Mouse (Mus musculus) thymus, adult 2 months (tissue): ENCODE measurements around the gene Fbxl19. TPM values are rescaled to one million over a fixed set of nuclear protein-coding genes. Genes with fewer than 3 reads are reported as not detected.

Experiments used
- DNase-seq: peaks from one replicate; pipeline ENCODE4 v3.0.0; 2021
- H3K27ac ChIP-seq: fragments of 200-500 bp; 2 replicates; pipeline ENCODE4 v1.5.1; 2012; ENCODE audit warnings: low read length, control low read depth; ENCODE audit not compliant: control insufficient read depth, insufficient read depth
- H3K27me3 ChIP-seq: fragments of 200-500 bp; 2 replicates; pipeline ENCODE4 v1.6.1; 2012; ENCODE audit warnings: mild to moderate bottlenecking, low read length, moderate library complexity, mixed read lengths; ENCODE audit not compliant: control insufficient read depth, insufficient read depth
- H3K36me3 ChIP-seq: fragments of 200-500 bp; 2 replicates; pipeline ENCODE4 v1.6.1; 2012; ENCODE audit warnings: mild to moderate bottlenecking, low read length, moderate library complexity; ENCODE audit not compliant: control insufficient read depth, insufficient read depth
- H3K4me1 ChIP-seq: fragments of 200-500 bp; replicated peaks from 2 replicates; pipeline ENCODE4 v1.6.1; 2012; ENCODE audit warnings: low read length; ENCODE audit not compliant: control insufficient read depth, insufficient read depth
- H3K4me3 ChIP-seq: fragments of 200-500 bp; 2 replicates; pipeline ENCODE4 v1.5.1; 2012; ENCODE audit warnings: mild to moderate bottlenecking, low read length, control low read depth, moderate library complexity; ENCODE audit not compliant: control insufficient read depth, insufficient read depth
- CTCF ChIP-seq: fragments of 200-500 bp; IDR thresholded peaks from 2 replicates; pipeline ENCODE4 v1.5.1; 2012; ENCODE audit warnings: mild to moderate bottlenecking, control low read depth, low read length, moderate library complexity, borderline replicate concordance; ENCODE audit not compliant: control insufficient read depth, poor library complexity, insufficient read depth; ENCODE audit errors: extremely low read depth
- POLR2A ChIP-seq: fragments of 200-500 bp; IDR thresholded peaks from 2 replicates; pipeline ENCODE4 v1.6.1; 2012; ENCODE audit warnings: mild to moderate bottlenecking, low read length, control low read depth, moderate library complexity; ENCODE audit not compliant: control insufficient read depth, poor library complexity, insufficient read depth; ENCODE audit errors: extremely low read depth
- WGBS: fragments of 180-500 bp; shearing (Covaris S2); methylation state at CpG from one replicate; pipeline ENCODE4 v1.1.7; 2018; 5-methylcytosine and 5-hydroxymethylcytosine counted together
- polyA plus RNA-seq: library from polyadenylated mRNA; depleted of rRNA; stranded (reverse); fragments of >200 nt; gene quantifications from 2 replicates; pipeline ENCODE4 v1.2.3, GENCODE M21; 2012

Gene Fbxl19
- polyA plus RNA-seq, 1 experiment = 38.9 TPM

DNA sequence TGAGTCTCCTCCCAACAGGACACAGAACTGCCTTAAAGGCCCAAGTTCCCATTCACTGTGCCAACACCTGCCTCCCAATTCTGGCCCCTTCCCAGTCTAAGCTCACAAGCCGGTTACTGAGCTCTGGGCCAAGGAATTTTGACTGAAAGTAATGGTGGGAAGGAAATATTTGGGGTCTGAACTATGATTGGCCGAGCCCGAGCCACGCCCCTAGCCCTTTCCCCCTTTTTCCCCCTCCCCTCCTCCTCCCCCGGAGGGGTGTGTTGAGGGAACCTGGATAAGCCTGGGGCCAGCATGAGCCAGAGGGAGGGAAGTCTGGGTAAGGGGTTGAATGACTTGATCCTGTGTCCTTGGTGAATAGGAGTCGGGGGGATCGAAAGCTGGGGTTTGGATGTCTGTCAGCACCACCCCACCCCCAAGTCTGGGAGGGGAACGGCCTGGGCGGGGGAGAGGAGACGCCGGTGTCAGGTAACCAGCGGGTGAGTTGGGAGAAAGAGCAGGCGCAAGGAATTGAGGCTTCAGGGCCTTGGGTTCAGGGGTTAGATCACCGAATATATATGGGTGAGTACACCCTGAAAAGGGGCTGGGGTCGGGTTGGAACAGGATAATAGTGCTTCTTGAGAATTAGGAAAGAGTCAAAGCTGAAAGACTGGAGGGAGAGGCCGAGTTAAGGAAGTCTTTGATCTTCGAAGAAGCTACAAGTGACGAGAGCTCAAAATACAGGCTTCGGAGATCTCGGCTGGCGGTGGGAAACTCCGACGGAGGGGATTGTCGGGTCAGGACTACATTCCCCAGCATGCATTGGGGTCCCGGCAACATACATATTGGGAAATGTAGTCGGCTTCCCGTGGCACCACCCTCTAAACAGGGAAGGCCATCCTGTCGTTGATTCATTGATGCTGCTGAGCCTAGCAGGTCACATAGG is 31.6 kb upstream of the Fbxl19 start, which contains the start of gene Ctf1:
Ctf1 (plus strand) TSS at position 276 of the 925 bp plus-strand sequence.
- H3K4me3 ChIP-seq = 0 out of 2 replicates have a peak within 1 kb of the TSS, but pooled peaks have one; percentile 3
- peak within 1 kb of the TSS; percentile 10; the same call in 1 of the 2 replicates for H3K27ac ChIP-seq
- H3K4me1 ChIP-seq = peaks cover 23% of the 10 kb centered on the region
- peak; percentile 79 for DNase-seq
- TF ChIP-seq CTCF = no peak
- TF ChIP-seq POLR2A = no peak
- no peaks in the 10 kb centered on the region; the same call in 1 of the 2 replicates for H3K27me3 ChIP-seq
- H3K36me3 ChIP-seq = no peaks in the 10 kb centered on the region
- WGBS = 31% methylated on average over 28 of the region's 28 CpGs

GRCm38 (mm10) chr7:127714816-127715215 is 29.5 kb upstream of the Fbxl19 start:
- TF ChIP-seq POLR2A (no peak), CTCF (no peak)
- no peak overlapping the region for H3K4me3 ChIP-seq
- DNase-seq = no peak
- H3K27me3 ChIP-seq = no peaks in the 10 kb centered on the region; the same call in 1 of the 2 replicates
- H3K27ac ChIP-seq = no peak overlapping the region
- WGBS = 94% methylated on average over 4 of the region's 4 CpGs
- peaks cover 17% of the 10 kb centered on the region for H3K4me1 ChIP-seq
- H3K36me3 ChIP-seq = no peaks in the 10 kb centered on the region

GRCm38 (mm10) chr7:127716992-127717391 is 27.4 kb upstream of the Fbxl19 start:
- 4% methylated on average over 41 of the region's 41 CpGs for WGBS
- TF ChIP-seq POLR2A = no peak
- TF ChIP-seq CTCF = peak; percentile 92; the same call in 1 of the 2 replicates
- Histone ChIP-seq H3K4me1 (peaks cover 17% of the 10 kb centered on the region), H3K27me3 (no peaks in the 10 kb centered on the region; the same call in 1 of the 2 replicates), H3K36me3 (no peaks in the 10 kb centered on the region), H3K27ac (no peak overlapping the region), H3K4me3 (peak overlapping the region; percentile 35)
- peak; percentile 76 for DNase-seq

DNA sequence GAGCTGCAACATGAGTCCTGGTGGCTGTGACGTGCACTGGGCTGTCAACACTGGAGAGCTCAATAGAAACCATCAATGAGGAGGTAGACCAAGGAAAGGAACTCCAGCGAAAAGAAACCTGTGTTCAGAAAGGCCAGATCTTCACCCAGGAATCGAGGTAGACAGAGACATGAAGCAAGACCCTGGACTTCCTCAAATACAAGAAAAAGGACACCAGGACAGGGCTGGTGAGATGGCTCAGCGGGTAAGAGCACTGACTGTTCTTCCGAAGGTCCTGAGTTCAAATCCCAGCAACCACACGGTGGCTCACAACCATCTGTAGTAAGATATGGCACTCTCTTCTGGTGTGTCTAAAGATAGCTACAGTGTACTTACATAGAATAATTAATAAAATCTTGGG is 26.0 kb upstream of the Fbxl19 start:
- 93% methylated on average over 6 of the region's 6 CpGs for WGBS
- no peak for DNase-seq
- no peak overlapping the region for H3K4me3 ChIP-seq
- no peak overlapping the region for H3K27ac ChIP-seq
- TF ChIP-seq CTCF (no peak), POLR2A (no peak)
- peaks cover 6% of the 10 kb centered on the region; the same call in 1 of the 2 replicates for H3K4me1 ChIP-seq
- H3K36me3 ChIP-seq = no peaks in the 10 kb centered on the region
- no peaks in the 10 kb centered on the region; the same call in 1 of the 2 replicates for H3K27me3 ChIP-seq

- DNase-seq = no peak
- H3K4me1 ChIP-seq = peaks cover 6% of the 10 kb centered on the region; the same call in 1 of the 2 replicates
- TF ChIP-seq CTCF = no peak
- no peak for TF ChIP-seq POLR2A
- no peak overlapping the region for H3K27ac ChIP-seq
- no peaks in the 10 kb centered on the region; the same call in 1 of the 2 replicates for H3K27me3 ChIP-seq
- WGBS = 93% methylated on average over 6 of the region's 6 CpGs
- H3K36me3 ChIP-seq = no peaks in the 10 kb centered on the region
- no peak overlapping the region for H3K4me3 ChIP-seq
Observed at GRCm38 (mm10) chr7:127719258-127719657, 25.1 kb upstream of the Fbxl19 start.

DNA sequence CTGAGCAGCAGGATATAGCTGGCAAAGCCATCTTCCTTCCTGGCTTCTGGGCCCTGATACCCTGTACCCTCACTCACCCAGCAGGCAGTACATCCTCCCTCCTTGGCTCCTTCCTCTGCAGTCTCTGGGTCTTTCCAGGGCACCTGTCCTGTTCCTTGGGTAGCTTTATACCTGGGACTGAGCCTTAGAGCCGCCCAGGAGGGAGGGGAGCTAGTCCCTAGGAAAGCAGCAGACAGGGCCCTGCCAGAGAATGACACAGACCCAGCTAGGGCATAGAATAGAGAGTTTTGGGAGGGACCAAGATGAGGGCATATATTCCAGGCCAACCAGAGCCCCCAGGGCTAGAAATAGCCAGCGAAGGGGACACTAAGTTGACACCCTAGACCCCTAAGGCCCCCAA is 18.9 kb upstream of the Fbxl19 start:
- Histone ChIP-seq H3K27me3 (no peaks in the 10 kb centered on the region), H3K4me3 (no peak overlapping the region), H3K27ac (no peak overlapping the region), H3K36me3 (no peaks in the 10 kb centered on the region), H3K4me1 (no peaks in the 10 kb centered on the region)
- no peak for TF ChIP-seq CTCF
- no peak for TF ChIP-seq POLR2A
- no peak for DNase-seq
- 94% methylated on average over 2 of the region's 2 CpGs for WGBS
